Mouse (Mus musculus): Measurements from ENCODE around the gene Itga9. TPM values are rescaled to one million over a fixed set of nuclear protein-coding genes. Genes with fewer than 3 reads are reported as not detected.
A peak's percentile ranks its signal among the peaks of the same experiment; 100 is the strongest.

The Itga9 gene
- polyA plus RNA-seq, 1 experiment: 9.0 TPM

DNA sequence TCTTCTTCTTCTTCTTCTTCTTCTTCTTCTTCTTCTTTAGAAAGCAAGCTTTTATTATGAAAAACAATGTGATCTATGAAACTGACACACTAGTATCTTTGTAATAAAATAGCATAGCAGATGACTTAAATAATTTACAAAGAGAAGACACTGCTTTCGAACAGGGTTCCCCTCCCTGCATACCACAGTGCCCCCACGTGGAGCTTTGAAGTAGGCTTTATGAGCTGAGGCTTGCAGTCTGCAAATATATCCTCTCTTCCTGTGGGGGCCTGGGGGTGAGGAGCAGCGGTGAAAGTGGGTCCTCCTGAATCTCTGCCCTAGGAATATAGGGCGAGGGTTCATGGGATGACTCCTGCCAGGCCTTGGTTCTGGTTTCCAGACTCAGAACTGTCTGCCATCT lies 35.6 kb upstream of the Itga9 start:
- Histone ChIP-seq H3K4me1 (replicated peaks; ENCODE audit: control insufficient read depth, insufficient read depth, low read length) (no peaks in the 10 kb centered on the region; the same call in 1 of the 2 replicates), H3K27ac (ENCODE audit: control insufficient read depth, insufficient read depth, low read length) (no peak overlapping the region), H3K36me3 (ENCODE audit: control insufficient read depth, insufficient read depth, low read length) (peaks cover 72% of the 10 kb centered on the region), H3K4me3 (ENCODE audit: control insufficient read depth, insufficient read depth, low read length) (no peak overlapping the region), H3K27me3 (ENCODE audit: control insufficient read depth, insufficient read depth, low read length) (no peaks in the 10 kb centered on the region)
- TF ChIP-seq CTCF (IDR thresholded peaks at IDR 0.05; ENCODE audit: borderline replicate concordance, control insufficient read depth, extremely low read depth, insufficient read depth, low read length, poor library complexity) (no peak), POLR2A (IDR thresholded peaks at IDR 0.05; ENCODE audit: control insufficient read depth, extremely low read depth, insufficient read depth, low read length, poor library complexity) (no peak)
- WGBS: 67% methylated on average over 4 of the region's 4 CpGs
- no peak for DNase-seq

GRCm38 (mm10) chr9:118571701-118572100 lies 34.8 kb upstream of the Itga9 start:
- Histone ChIP-seq H3K27ac (ENCODE audit: control insufficient read depth, insufficient read depth, low read length) (no peak overlapping the region), H3K4me1 (replicated peaks; ENCODE audit: control insufficient read depth, insufficient read depth, low read length) (no peaks in the 10 kb centered on the region; the same call in 1 of the 2 replicates), H3K36me3 (ENCODE audit: control insufficient read depth, insufficient read depth, low read length) (peaks cover 70% of the 10 kb centered on the region), H3K4me3 (ENCODE audit: control insufficient read depth, insufficient read depth, low read length) (no peak overlapping the region), H3K27me3 (ENCODE audit: control insufficient read depth, insufficient read depth, low read length) (no peaks in the 10 kb centered on the region)
- no peak for DNase-seq
- WGBS: 97% methylated on average over 4 of the region's 4 CpGs
- TF ChIP-seq POLR2A (IDR thresholded peaks at IDR 0.05; ENCODE audit: control insufficient read depth, extremely low read depth, insufficient read depth, low read length, poor library complexity) (no peak), CTCF (IDR thresholded peaks at IDR 0.05; ENCODE audit: borderline replicate concordance, control insufficient read depth, extremely low read depth, insufficient read depth, low read length, poor library complexity) (no peak)

- no peak overlapping the region for H3K27ac ChIP-seq (ENCODE audit: control insufficient read depth, insufficient read depth, low read length)
- peaks cover 55% of the 10 kb centered on the region for H3K36me3 ChIP-seq (ENCODE audit: control insufficient read depth, insufficient read depth, low read length)
- no peaks in the 10 kb centered on the region for H3K27me3 ChIP-seq (ENCODE audit: control insufficient read depth, insufficient read depth, low read length)
- DNase-seq: no peak
- TF ChIP-seq CTCF (IDR thresholded peaks at IDR 0.05; ENCODE audit: borderline replicate concordance, control insufficient read depth, extremely low read depth, insufficient read depth, low read length, poor library complexity): no peak
- no peak for TF ChIP-seq POLR2A (IDR thresholded peaks at IDR 0.05; ENCODE audit: control insufficient read depth, extremely low read depth, insufficient read depth, low read length, poor library complexity)
- H3K4me1 ChIP-seq (replicated peaks; ENCODE audit: control insufficient read depth, insufficient read depth, low read length): no peaks in the 10 kb centered on the region; the same call in 1 of the 2 replicates
- 52% methylated on average over 5 of the region's 5 CpGs for WGBS
- no peak overlapping the region for H3K4me3 ChIP-seq (ENCODE audit: control insufficient read depth, insufficient read depth, low read length)
Measured at GRCm38 (mm10) chr9:118574911-118575310, 31.6 kb upstream of the Itga9 start.

- WGBS: 94% methylated on average over 6 of the region's 6 CpGs
- no peak for DNase-seq
- Histone ChIP-seq H3K4me3 (ENCODE audit: control insufficient read depth, insufficient read depth, low read length) (no peak overlapping the region), H3K27ac (ENCODE audit: control insufficient read depth, insufficient read depth, low read length) (no peak overlapping the region), H3K4me1 (replicated peaks; ENCODE audit: control insufficient read depth, insufficient read depth, low read length) (peaks cover 9% of the 10 kb centered on the region), H3K36me3 (ENCODE audit: control insufficient read depth, insufficient read depth, low read length) (peaks cover 15% of the 10 kb centered on the region), H3K27me3 (ENCODE audit: control insufficient read depth, insufficient read depth, low read length) (no peaks in the 10 kb centered on the region)
- TF ChIP-seq CTCF (IDR thresholded peaks at IDR 0.05; ENCODE audit: borderline replicate concordance, control insufficient read depth, extremely low read depth, insufficient read depth, low read length, poor library complexity) (no peak), POLR2A (IDR thresholded peaks at IDR 0.05; ENCODE audit: control insufficient read depth, extremely low read depth, insufficient read depth, low read length, poor library complexity) (no peak)
Measured at GRCm38 (mm10) chr9:118580371-118580770, 26.1 kb upstream of the Itga9 start.

GRCm38 (mm10) chr9:118582757-118583156 lies 23.7 kb upstream of the Itga9 start:
- H3K27me3 ChIP-seq (ENCODE audit: control insufficient read depth, insufficient read depth, low read length): no peaks in the 10 kb centered on the region
- no peak overlapping the region for H3K27ac ChIP-seq (ENCODE audit: control insufficient read depth, insufficient read depth, low read length)
- H3K36me3 ChIP-seq (ENCODE audit: control insufficient read depth, insufficient read depth, low read length): no peaks in the 10 kb centered on the region
- H3K4me3 ChIP-seq (ENCODE audit: control insufficient read depth, insufficient read depth, low read length): no peak overlapping the region
- TF ChIP-seq POLR2A (IDR thresholded peaks at IDR 0.05; ENCODE audit: control insufficient read depth, extremely low read depth, insufficient read depth, low read length, poor library complexity): no peak
- no peak for TF ChIP-seq CTCF (IDR thresholded peaks at IDR 0.05; ENCODE audit: borderline replicate concordance, control insufficient read depth, extremely low read depth, insufficient read depth, low read length, poor library complexity)
- peak; percentile 51 for DNase-seq
- H3K4me1 ChIP-seq (replicated peaks; ENCODE audit: control insufficient read depth, insufficient read depth, low read length): peaks cover 9% of the 10 kb centered on the region
- WGBS: 11% methylated on average over 6 of the region's 6 CpGs

- Histone ChIP-seq H3K4me1 (replicated peaks; ENCODE audit: control insufficient read depth, insufficient read depth, low read length) (peaks cover 10% of the 10 kb centered on the region), H3K36me3 (ENCODE audit: control insufficient read depth, insufficient read depth, low read length) (no peaks in the 10 kb centered on the region), H3K4me3 (ENCODE audit: control insufficient read depth, insufficient read depth, low read length) (no peak overlapping the region), H3K27ac (ENCODE audit: control insufficient read depth, insufficient read depth, low read length) (no peak overlapping the region), H3K27me3 (ENCODE audit: control insufficient read depth, insufficient read depth, low read length) (no peaks in the 10 kb centered on the region)
- no peak for TF ChIP-seq CTCF (IDR thresholded peaks at IDR 0.05; ENCODE audit: borderline replicate concordance, control insufficient read depth, extremely low read depth, insufficient read depth, low read length, poor library complexity)
- TF ChIP-seq POLR2A (IDR thresholded peaks at IDR 0.05; ENCODE audit: control insufficient read depth, extremely low read depth, insufficient read depth, low read length, poor library complexity): no peak
- no peak for DNase-seq
- WGBS: 45% methylated on average over 1 of the region's 1 CpGs
Measured at GRCm38 (mm10) chr9:118584838-118585237, 21.7 kb upstream of the Itga9 start.

DNA sequence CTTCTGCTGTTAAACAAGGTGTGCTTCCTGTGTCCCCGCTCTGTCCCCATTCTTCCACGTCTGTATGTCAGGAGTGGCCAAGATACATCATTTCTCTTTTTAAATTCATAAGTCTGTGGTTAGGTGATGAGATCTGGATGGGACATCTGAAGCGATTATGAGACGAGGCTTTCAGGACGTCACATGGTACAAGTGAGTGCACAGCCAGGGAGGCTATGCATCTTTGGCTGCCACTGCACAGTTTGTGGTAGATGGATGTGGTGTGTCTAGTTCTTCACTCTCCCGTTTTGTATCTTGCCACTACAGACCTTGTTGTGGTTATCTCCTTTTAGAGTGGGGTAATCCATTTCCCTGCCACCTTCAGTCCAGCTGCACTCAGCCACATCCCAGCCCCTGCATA lies 20.5 kb upstream of the Itga9 start:
- Histone ChIP-seq H3K27ac (ENCODE audit: control insufficient read depth, insufficient read depth, low read length) (no peak overlapping the region), H3K4me1 (replicated peaks; ENCODE audit: control insufficient read depth, insufficient read depth, low read length) (peaks cover 19% of the 10 kb centered on the region), H3K36me3 (ENCODE audit: control insufficient read depth, insufficient read depth, low read length) (no peaks in the 10 kb centered on the region), H3K27me3 (ENCODE audit: control insufficient read depth, insufficient read depth, low read length) (no peaks in the 10 kb centered on the region), H3K4me3 (ENCODE audit: control insufficient read depth, insufficient read depth, low read length) (no peak overlapping the region)
- TF ChIP-seq CTCF (IDR thresholded peaks at IDR 0.05; ENCODE audit: borderline replicate concordance, control insufficient read depth, extremely low read depth, insufficient read depth, low read length, poor library complexity): no peak
- TF ChIP-seq POLR2A (IDR thresholded peaks at IDR 0.05; ENCODE audit: control insufficient read depth, extremely low read depth, insufficient read depth, low read length, poor library complexity): no peak
- 13% methylated on average over 6 of the region's 6 CpGs for WGBS
- DNase-seq: no peak

Data from thymus, adult 2 months (tissue).